Mouse (Mus musculus): ENCODE data around the gene Atp8b4. TPM values are rescaled to one million over a fixed set of nuclear protein-coding genes. Genes with fewer than 3 reads are reported as not detected.

Atp8b4 gene
- polyA plus RNA-seq, 1 experiment: 0.06 TPM

DNA sequence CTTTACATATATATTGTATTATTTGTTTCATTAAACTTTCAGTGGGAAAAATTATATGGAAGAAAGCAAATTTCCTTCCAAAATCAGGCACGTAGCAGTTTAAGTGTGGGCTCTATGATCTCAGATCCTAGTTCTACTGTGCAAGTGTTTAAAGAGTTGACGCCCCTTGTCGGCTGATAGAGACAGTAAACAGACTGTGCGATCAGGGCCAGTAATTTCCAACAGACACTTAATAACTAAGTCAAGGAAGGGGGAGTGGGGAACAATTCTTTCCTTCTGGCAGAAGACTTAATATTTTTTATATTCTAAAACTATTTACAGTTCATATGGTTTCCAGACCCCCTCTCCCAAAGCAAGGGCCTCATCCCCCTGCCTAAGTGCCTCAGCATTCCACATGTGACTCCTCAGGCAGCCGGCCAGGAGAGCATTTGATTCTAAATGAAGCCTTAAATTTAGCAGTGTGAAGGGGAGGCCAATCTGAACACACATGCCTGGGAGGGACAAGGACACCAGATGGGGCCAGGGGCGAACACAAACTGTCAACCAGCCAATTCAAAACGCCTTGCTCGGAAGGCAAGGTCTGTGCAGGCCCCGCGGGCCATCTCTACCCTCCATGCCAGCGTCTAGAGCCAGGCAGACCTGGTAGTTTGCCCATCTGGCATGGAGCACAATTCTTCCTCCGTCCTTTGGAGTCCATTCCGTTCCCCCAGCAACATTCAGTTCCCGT lies 50.1 kb downstream of the Atp8b4 start:
- Histone ChIP-seq H3K36me3 (ENCODE audit: control insufficient read depth, insufficient read depth) (no peaks in the 10 kb centered on the region), H3ac (ENCODE audit: control insufficient read depth, insufficient read length, low read depth) (no peak overlapping the region), H3K27me3 (ENCODE audit: control insufficient read depth, insufficient read depth, insufficient read length) (peaks cover 5% of the 10 kb centered on the region), H3K4me3 (ENCODE audit: insufficient read depth, poor library complexity, severe bottlenecking) (no peak overlapping the region), H3K79me2 (ENCODE audit: control insufficient read depth, insufficient read depth) (no peaks in the 10 kb centered on the region), H3K79me3 (ENCODE audit: low read depth) (no peaks in the 10 kb centered on the region)
- TF ChIP-seq CEBPB (IDR thresholded peaks at IDR 0.05; ENCODE audit: low read depth) (no peak), FOSL1 (IDR thresholded peaks at IDR 0.05; ENCODE audit: insufficient read depth, low read length, poor library complexity, severe bottlenecking) (no peak), MYOD1 (IDR thresholded peaks at IDR 0.05; ENCODE audit: control insufficient read depth, insufficient read length, low read depth) (no peak), USF1 (IDR thresholded peaks at IDR 0.05; ENCODE audit: low read depth) (no peak), MAX (IDR thresholded peaks at IDR 0.05) (no peak), CTCF (IDR thresholded peaks at IDR 0.05; ENCODE audit: control insufficient read depth, insufficient read depth, insufficient read length) (no peak), MYOG (IDR thresholded peaks at IDR 0.05; ENCODE audit: control insufficient read depth, extremely low read depth, insufficient read length) (no peak)

GRCm38 (mm10) chr2:126445039-126445438 lies 55.4 kb downstream of the Atp8b4 start:
- H3K36me3 ChIP-seq (ENCODE audit: control insufficient read depth, insufficient read depth): no peaks in the 10 kb centered on the region
- no peak for TF ChIP-seq USF1 (IDR thresholded peaks at IDR 0.05; ENCODE audit: low read depth)
- no peak for TF ChIP-seq MYOG (IDR thresholded peaks at IDR 0.05; ENCODE audit: control insufficient read depth, extremely low read depth, insufficient read length)
- TF ChIP-seq MYOD1 (IDR thresholded peaks at IDR 0.05; ENCODE audit: control insufficient read depth, insufficient read length, low read depth): no peak
- no peak for TF ChIP-seq MAX (IDR thresholded peaks at IDR 0.05)
- no peaks in the 10 kb centered on the region for H3K79me3 ChIP-seq (ENCODE audit: low read depth)
- H3K27me3 ChIP-seq (ENCODE audit: control insufficient read depth, insufficient read depth, insufficient read length): peaks cover 3% of the 10 kb centered on the region
- H3K4me3 ChIP-seq (ENCODE audit: insufficient read depth, poor library complexity, severe bottlenecking): no peak overlapping the region
- H3K79me2 ChIP-seq (ENCODE audit: control insufficient read depth, insufficient read depth): no peaks in the 10 kb centered on the region
- H3ac ChIP-seq (ENCODE audit: control insufficient read depth, insufficient read length, low read depth): no peak overlapping the region

GRCm38 (mm10) chr2:126441586-126441985 lies 58.9 kb downstream of the Atp8b4 start:
- Histone ChIP-seq H3K27me3 (ENCODE audit: control insufficient read depth, insufficient read depth, insufficient read length) (peaks cover 3% of the 10 kb centered on the region), H3K4me3 (ENCODE audit: insufficient read depth, poor library complexity, severe bottlenecking) (no peak overlapping the region), H3K36me3 (ENCODE audit: control insufficient read depth, insufficient read depth) (no peaks in the 10 kb centered on the region), H3ac (ENCODE audit: control insufficient read depth, insufficient read length, low read depth) (no peak overlapping the region), H3K79me2 (ENCODE audit: control insufficient read depth, insufficient read depth) (no peaks in the 10 kb centered on the region), H3K79me3 (ENCODE audit: low read depth) (no peaks in the 10 kb centered on the region)
- TF ChIP-seq USF1 (IDR thresholded peaks at IDR 0.05; ENCODE audit: low read depth): no peak
- no peak for TF ChIP-seq FOSL1 (IDR thresholded peaks at IDR 0.05; ENCODE audit: insufficient read depth, low read length, poor library complexity, severe bottlenecking)
- TF ChIP-seq CEBPB (IDR thresholded peaks at IDR 0.05; ENCODE audit: low read depth): no peak
- no peak for TF ChIP-seq MAX (IDR thresholded peaks at IDR 0.05)
- TF ChIP-seq MYOD1 (IDR thresholded peaks at IDR 0.05; ENCODE audit: control insufficient read depth, insufficient read length, low read depth): no peak
- TF ChIP-seq CTCF (IDR thresholded peaks at IDR 0.05; ENCODE audit: control insufficient read depth, insufficient read depth, insufficient read length): no peak
- no peak for TF ChIP-seq MYOG (IDR thresholded peaks at IDR 0.05; ENCODE audit: control insufficient read depth, extremely low read depth, insufficient read length)

- no peaks in the 10 kb centered on the region for H3K79me3 ChIP-seq (ENCODE audit: low read depth)
- H3K27me3 ChIP-seq (ENCODE audit: control insufficient read depth, insufficient read depth, insufficient read length): peaks cover 13% of the 10 kb centered on the region
- TF ChIP-seq MYOG (IDR thresholded peaks at IDR 0.05; ENCODE audit: control insufficient read depth, extremely low read depth, insufficient read length) (no peak), CEBPB (IDR thresholded peaks at IDR 0.05; ENCODE audit: low read depth) (no peak), FOSL1 (IDR thresholded peaks at IDR 0.05; ENCODE audit: insufficient read depth, low read length, poor library complexity, severe bottlenecking) (no peak), MYOD1 (IDR thresholded peaks at IDR 0.05; ENCODE audit: control insufficient read depth, insufficient read length, low read depth) (no peak), MAX (IDR thresholded peaks at IDR 0.05) (no peak)
- no peak overlapping the region for H3ac ChIP-seq (ENCODE audit: control insufficient read depth, insufficient read length, low read depth)
- no peaks in the 10 kb centered on the region for H3K79me2 ChIP-seq (ENCODE audit: control insufficient read depth, insufficient read depth)
- H3K36me3 ChIP-seq (ENCODE audit: control insufficient read depth, insufficient read depth): no peaks in the 10 kb centered on the region
- H3K4me3 ChIP-seq (ENCODE audit: insufficient read depth, poor library complexity, severe bottlenecking): no peak overlapping the region
Observed at GRCm38 (mm10) chr2:126434712-126435111, 65.8 kb downstream of the Atp8b4 start.

- H3K4me3 ChIP-seq (ENCODE audit: insufficient read depth, poor library complexity, severe bottlenecking): no peak overlapping the region
- peaks cover 13% of the 10 kb centered on the region for H3K27me3 ChIP-seq (ENCODE audit: control insufficient read depth, insufficient read depth, insufficient read length)
- TF ChIP-seq MYOG (IDR thresholded peaks at IDR 0.05; ENCODE audit: control insufficient read depth, extremely low read depth, insufficient read length): no peak
- TF ChIP-seq CEBPB (IDR thresholded peaks at IDR 0.05; ENCODE audit: low read depth): no peak
- no peak for TF ChIP-seq USF1 (IDR thresholded peaks at IDR 0.05; ENCODE audit: low read depth)
- no peak for TF ChIP-seq CTCF (IDR thresholded peaks at IDR 0.05; ENCODE audit: control insufficient read depth, insufficient read depth, insufficient read length)
- no peak for TF ChIP-seq FOSL1 (IDR thresholded peaks at IDR 0.05; ENCODE audit: insufficient read depth, low read length, poor library complexity, severe bottlenecking)
- no peak for TF ChIP-seq MAX (IDR thresholded peaks at IDR 0.05)
- no peak for TF ChIP-seq MYOD1 (IDR thresholded peaks at IDR 0.05; ENCODE audit: control insufficient read depth, insufficient read length, low read depth)
- no peaks in the 10 kb centered on the region for H3K79me2 ChIP-seq (ENCODE audit: control insufficient read depth, insufficient read depth)
- no peak overlapping the region for H3ac ChIP-seq (ENCODE audit: control insufficient read depth, insufficient read length, low read depth)
- H3K79me3 ChIP-seq (ENCODE audit: low read depth): no peaks in the 10 kb centered on the region
- H3K36me3 ChIP-seq (ENCODE audit: control insufficient read depth, insufficient read depth): no peaks in the 10 kb centered on the region
Observed at GRCm38 (mm10) chr2:126434305-126434704, 66.2 kb downstream of the Atp8b4 start.
